Mouse (Mus musculus): ENCODE measurements around the gene Prkag3.

Gene Prkag3

DNA sequence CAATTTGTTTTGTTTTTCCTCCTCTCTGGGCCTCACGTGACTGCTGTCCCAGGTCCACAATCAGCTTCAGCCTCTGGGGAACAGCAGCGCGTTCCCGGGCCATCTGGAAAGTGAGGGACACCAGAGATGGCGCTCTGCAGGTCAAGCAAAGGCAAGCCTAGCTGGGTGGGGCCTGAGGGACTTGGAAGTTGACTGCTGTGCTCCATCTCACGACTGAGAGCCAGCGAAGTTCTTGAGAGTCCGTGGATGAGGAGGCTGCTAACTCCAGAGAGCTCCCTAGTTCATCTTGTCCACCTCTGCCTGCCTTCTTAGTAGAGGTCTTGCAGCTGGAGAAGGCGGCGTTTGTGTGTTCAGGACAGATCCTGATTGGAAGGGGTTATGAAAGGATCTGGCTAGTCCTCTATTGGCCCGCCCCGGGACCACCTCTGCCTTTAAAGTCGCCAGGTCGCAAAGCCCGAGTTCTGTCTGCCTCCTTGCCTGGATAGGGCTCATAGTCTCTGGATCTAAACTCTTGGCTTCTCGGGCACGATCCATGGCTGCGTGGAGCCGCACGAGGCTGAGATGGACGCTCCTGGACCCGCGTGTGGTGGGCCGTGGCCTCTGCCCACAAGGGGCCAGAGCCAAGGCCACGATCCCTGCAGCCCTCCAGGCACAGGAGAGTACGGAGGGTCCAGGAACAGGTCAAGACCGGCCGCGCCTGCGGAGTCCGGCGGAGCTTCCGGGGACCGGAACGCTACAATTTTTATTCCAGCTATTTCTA is 35.7 kb downstream of the Prkag3 start, which contains the start of gene Cyp27a1:
Cyp27a1 (plus strand) TSS at position 476 of the 760 bp plus-strand sequence.
- DNase-seq (ENCODE audit: low spot score): peak; percentile 54

DNA sequence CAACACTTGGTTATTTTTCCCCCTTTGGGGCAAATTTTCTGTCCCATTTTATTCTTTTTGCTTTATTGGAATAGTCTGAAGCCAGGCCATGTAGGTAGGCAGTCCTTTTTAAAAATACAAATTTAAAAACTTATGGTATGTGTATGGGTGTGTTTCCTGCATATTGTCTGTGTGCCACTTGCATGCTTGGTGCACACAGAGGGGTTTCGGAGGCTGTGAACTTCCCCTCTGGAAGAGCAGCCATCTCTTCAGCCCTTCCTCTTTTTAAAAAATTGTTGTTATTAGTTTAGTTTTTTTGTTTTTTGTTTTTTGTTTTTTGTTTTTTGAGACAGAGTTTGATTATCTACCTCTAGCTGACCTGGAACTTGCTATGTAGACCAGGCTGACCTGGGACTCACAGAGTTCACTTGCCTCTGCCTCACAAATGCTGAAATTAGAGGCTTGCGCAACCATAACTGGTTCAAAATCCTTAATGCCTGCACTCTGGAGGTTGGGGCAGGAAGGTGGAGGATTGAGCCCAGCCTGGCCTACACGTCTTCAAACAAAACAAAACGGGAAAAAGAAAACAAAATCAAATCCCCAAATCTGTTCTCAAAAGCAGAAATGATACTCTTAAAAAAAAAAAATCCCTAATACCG is 36.4 kb downstream of the Prkag3 start:
- DNase-seq (ENCODE audit: low spot score): no peak

DNA sequence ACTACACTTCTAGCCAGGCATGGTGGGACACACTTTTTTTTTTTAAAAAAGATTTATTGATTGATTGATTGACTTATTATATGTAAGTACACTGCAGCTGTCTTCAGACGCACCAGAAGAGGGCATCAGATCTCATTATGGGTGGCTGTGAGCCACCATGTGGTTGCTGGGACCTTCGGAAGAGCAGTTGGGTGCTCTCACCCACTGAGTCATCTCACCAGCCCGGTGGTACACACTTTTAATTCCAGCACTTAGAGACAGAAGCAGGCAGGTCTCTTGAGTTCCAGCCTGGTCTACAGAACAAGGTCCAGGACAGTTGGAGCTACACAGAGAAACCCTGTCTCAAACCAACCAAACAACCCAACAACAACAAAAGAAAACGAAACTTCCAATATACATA is 37.0 kb downstream of the Prkag3 start:
- DNase-seq (ENCODE audit: low spot score): no peak

DNA sequence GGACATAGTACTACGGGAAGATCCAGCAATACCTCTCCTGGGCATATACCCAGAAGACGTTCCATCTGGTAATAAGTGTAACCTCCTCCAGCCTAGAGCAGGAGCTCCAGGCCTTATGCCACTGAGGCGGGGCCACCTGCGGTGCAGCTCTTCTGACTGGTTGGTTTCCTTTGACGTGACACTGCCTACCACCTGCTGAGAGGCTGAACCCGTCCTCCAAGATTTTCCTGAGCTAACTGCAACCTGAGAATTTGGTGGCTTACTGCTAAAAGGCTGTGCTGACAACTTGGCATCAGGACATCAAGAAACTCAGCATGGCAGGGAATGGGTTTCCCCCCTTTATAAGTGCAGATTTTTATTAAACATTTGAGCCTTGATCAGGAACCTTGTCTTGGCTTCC is 39.5 kb downstream of the Prkag3 start:
- no peak for DNase-seq (ENCODE audit: low spot score)

DNA sequence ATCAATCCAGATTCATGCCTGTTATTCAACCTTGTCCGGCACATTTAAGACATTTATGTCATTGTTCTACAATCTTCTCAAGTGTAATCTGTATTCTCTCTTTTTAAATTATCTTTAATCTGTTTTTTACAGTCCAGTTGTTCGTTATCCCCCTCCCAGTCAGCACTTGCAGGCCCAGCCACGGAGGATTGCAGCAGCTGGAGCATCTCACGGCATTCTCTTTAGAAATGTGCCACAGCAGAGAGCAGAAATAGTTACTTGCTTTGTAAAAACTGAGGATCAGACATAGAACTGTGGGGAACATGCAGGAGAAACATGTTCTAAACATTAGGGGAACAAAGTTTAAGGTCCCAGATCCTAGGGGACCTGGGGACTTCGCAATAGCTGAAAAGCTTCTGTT is 44.0 kb downstream of the Prkag3 start:
- DNase-seq (ENCODE audit: low spot score): no peak

DNA sequence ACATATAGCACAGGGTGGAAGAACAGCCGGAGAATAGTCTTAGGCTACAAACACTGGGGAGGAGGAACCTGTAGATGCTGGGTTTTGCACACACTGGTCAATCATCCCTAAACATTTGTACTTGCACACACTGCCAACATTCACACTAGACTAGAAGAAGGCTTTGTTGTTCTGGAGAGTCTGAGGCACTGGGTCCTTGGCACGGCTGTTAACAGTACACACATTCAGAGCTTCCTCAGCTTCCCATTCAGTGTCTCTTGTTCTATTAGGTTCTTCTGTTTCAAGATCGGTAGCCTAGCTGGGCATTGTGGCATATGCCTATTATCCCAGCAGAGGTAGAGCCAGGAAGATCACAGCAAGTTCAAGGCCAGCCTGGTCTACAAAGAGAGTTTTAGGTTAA is 44.9 kb downstream of the Prkag3 start:
- DNase-seq (ENCODE audit: low spot score): no peak

DNA sequence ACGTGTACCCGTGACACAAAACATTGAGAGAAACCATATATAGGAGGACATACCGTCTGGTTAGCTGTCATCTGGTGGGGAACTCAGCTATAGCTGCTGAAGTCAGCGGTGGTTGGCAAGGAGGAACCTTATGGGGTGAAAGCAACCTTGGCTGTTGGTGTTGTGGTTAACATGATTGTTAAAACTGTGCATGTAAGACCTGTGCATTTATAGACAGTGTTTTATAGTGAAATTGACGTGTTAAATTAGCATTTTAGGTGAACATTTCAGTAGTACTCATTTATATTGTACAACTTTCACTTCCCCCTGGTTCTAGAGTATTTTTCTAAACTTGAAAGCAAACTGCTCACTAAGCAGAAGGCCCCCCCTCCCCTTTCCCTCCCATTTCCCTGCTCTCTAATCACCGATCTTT is 46.9 kb downstream of the Prkag3 start:
- no peak for DNase-seq (ENCODE audit: low spot score)

DNA sequence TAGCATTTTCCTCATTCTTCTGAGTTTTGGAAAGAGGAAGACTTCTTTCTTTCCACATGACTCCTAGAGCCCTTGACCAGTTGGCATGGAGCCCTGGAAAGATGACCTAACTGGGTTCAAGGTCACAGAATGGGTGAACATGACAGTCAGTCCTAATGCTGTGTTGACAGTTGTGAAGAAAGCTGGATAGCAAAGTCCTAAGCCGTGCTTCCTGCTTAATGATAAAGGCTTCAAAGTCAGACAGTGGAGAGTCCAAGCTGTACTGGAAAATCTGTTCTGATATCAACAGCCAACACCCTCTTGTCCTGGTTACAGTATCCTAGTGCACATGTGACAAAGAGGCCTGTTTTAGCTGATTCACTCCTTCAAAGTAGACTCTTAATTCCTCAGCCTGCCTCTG is 50.2 kb downstream of the Prkag3 start:
- no peak for DNase-seq (ENCODE audit: low spot score)

DNA sequence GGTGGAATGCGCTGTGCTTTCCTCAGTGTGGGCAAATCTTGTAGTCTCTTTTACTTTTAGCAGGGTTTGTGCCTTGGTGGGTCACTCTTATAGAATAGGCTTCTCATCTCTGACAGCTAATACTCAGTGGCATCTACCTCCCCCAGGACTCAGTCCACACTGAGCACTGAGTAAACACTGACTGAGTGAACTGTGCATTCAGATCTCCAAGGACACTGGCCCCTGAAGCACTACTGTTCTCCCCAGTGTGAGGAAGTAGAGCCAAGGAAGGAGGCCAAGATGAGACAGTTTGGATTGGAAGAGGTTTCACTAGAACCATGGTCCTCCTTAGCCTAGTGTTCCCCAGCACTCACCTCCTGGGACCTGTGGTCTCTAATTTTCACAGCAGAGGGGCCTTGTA is 50.7 kb downstream of the Prkag3 start:
- DNase-seq (ENCODE audit: low spot score): no peak

DNA sequence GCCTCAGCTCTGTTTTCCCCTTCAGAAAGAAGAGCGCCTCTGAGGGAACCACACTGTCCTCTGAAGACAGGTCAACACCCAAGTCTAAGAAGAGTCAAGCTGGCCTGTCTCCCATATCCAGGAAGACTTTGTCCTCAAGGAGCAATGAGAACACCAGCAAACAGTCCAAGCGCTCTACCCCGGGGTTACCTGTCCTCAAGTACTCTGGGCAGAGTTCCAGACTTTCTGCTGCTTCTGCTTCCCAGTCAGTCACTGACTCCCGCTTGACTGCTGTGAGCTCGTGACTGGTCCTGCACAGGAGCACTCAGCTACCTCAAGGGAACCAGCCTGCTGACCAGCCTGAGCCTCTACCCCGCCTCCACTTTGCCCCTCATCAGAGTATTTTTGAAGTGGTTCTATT is 51.6 kb downstream of the Prkag3 start:
- no peak for DNase-seq (ENCODE audit: low spot score)

DNA sequence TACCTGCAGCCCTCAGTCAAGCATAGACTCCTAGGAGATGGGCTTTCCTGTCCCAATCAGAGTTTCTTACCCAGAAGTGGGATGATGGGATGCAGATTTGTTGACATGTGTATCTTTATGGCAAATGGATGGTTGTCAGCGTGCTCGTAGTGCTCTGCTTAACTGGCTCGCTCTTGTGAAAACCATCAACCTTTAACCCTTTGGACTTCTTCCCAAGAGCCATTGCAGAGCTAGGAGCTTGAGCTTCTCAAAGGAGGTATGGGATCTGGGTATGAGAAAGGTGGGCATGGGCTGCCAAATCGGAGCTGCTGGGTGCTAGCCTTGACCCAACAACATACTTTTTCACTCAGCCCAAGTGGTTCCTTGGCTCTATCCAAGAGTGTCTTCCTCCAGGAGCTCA is 53.2 kb downstream of the Prkag3 start:
- no peak for DNase-seq (ENCODE audit: low spot score)

DNA sequence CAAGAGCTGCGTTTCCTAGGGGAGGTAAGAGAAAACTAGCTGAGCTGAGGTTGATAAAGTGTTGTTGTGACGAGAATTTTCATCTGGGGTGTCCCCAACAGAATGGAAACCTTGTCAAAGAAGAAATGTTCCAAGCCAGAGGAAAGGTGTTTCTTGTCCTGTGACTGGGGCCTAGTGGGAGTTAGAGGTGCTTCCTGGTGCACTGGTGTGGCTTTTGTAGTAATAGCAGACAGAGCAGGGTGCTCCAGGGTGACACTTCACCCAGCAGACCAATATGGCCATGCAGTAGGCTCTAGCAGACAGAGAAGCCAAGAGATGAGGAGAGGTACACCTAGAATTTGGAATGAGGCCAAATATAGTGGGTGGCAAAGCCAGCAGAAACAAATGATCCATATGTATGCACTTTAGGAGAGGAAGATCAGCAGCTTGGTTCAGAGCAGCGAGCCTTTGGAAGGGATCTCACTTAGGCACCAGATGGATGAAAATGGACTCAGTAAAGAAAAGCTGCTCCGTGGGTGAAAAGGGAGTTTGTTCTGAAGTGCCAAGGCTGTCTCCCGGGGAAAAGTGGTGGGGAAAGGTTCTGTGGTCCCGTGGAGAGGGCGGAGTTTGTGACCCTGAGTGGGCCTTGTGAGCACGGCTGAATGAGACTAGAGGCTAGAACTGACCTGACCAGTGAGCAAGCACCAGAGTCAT is 55.0 kb downstream of the Prkag3 start:
- DNase-seq (ENCODE audit: low spot score): no peak

Data from urinary bladder, postnatal 25 days (tissue).